Mouse (Mus musculus): ENCODE data around the gene Fzd9.
"Not testable (repeated sequence)": the region's sequence is repeated elsewhere in the genome, so short reads cannot be mapped to it uniquely, and the experiment has no call there.

The Fzd9 gene

DNA sequence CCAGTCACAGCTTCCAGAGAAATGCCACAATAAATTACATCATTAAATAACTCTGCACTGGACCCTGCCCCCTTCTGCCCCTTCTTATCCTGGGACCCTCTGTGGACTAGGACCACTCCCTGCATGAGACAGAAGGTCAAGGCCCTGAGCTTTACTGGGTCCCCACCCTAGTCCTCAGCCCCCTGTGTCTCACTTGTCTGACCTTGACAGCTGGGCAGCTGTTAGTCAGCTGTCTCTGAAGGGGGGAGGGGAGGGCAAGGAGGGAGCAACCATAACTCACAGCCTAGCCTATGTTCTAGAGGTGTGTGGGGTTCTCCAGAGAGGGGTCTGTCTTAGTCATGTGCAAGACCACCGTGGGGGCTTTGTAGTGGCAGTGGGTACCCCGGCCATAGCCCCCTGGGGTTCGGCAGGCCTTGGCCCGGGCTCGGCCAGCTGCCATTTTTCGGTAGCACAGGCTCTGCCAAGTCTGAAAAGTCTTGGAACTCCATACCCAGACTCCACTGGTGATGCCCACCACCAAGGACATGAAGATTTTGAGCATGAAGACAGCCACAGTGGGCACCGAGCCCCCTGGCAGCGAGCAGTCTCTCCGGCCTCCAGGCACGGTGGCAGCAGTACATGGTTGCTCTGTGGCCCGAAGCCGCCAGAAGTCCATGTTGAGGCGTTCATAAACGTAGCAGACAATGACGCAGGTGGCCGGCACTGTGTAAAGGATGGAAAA, 1.9 kb downstream of the Fzd9 start:
- DNase-seq (ENCODE audit: extremely low spot score), result no peak

DNA sequence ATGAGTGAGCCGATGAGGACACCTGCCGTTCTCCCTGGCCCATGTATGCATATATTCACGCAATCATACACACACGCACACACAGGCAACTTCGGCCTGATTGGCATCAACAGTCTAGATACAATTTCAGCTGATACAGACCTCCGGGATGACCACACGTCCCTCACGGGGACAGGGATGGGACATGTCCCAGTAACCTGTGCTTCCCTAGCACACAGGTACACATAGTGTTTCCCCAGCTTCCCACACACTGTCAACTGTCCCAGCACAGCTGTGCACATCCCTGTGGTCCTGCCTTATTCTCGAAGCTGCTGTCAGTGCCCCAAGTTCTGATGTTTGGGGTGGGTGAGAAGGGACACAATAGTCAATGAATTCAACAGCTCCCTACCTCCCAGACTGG, 3.7 kb downstream of the Fzd9 start:
- DNase-seq (ENCODE audit: extremely low spot score), result no peak

- DNase-seq (ENCODE audit: extremely low spot score), result no peak
Observed at GRCm38 (mm10) chr5:135246531-135246930, 4.5 kb downstream of the Fzd9 start.

- no peak for DNase-seq (ENCODE audit: extremely low spot score)
Observed at GRCm38 (mm10) chr5:135243166-135243565, 7.9 kb downstream of the Fzd9 start.

DNA sequence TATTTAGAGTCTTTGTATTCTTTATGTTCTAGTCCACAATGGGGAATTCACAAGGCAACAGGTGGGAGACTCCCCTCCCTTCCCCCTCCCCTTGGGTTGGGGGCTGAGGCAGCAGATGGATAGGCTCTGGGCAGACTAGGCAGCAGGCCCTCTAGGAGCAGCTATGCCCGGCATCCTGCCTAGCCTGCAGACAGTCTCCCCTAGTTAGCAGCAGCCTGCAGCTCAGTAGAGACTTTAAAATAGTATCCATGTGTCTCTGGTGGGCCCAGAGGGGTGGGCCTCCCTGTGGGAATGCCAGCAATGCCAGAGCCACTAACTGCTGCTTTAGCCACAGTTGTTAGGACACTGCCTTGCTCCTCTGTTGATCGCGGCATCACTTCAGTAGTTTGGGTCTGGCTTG, 8.4 kb downstream of the Fzd9 start:
- DNase-seq (ENCODE audit: extremely low spot score), result no peak

DNA sequence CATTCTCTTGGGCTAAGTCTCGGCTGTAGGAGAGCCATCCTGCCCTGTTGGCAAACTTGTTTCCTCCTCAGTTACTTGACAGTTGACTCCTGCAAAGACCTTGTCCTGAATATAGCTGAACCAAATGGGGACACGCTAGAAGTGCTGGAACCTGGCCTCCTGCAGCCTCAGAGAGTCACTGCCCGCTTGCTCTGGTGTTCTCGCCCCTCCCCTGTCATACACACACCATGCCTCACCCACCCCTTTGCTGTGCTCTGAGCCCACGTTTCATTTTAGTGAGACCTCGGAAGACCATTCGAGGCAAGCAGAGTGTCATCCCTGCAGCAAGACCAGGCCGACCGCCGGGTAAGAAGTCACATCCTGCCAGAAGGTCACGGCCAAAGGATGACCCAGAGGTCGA, 8.9 kb downstream of the Fzd9 start:
- DNase-seq (ENCODE audit: extremely low spot score), result no peak

- DNase-seq (ENCODE audit: extremely low spot score), result no peak
Observed at GRCm38 (mm10) chr5:135241474-135241873, 9.6 kb downstream of the Fzd9 start.

DNA sequence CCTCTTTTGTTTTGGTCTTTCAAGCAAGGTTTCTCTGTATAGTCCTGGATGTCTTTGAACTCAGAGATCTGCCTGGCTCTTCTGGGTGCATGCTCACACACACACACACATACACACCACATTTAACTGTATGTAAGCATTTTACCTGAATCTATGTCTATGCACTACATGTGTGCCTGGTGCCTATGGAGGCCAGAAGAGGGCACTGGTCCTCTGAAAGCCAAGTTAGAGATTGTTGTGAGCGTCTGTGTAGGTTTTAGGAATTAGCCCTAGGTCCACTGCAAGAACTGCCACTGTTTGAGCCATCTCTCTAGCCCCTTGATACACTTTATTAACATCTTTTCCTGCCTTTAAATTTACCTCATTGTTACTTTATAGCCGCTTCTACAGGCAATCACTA, 12.2 kb downstream of the Fzd9 start:
- DNase-seq (ENCODE audit: extremely low spot score), result no peak

DNA sequence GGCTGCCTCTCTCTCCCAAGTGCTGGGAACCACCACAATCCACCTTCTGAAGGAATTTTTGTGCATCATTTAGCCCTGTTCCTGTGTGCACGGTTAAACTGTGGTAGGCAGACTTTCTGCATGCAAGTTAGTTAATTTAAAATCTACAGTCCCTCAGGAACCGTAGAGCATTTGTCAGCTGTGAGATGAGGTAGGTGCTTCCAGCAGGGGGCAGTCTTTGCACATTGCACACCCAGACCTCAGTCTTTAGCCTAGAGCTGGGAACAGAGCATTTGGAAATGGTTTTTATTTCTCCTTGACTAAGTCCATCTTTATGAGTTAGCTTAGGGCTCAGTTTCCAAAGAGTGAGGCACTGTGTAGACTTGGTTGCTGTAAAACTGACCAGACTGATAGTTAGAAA, 14.5 kb downstream of the Fzd9 start:
- DNase-seq (ENCODE audit: extremely low spot score), result peak; percentile 50

- no peak for DNase-seq (ENCODE audit: extremely low spot score)
Observed at GRCm38 (mm10) chr5:135233166-135233920, 17.7 kb downstream of the Fzd9 start.

DNA sequence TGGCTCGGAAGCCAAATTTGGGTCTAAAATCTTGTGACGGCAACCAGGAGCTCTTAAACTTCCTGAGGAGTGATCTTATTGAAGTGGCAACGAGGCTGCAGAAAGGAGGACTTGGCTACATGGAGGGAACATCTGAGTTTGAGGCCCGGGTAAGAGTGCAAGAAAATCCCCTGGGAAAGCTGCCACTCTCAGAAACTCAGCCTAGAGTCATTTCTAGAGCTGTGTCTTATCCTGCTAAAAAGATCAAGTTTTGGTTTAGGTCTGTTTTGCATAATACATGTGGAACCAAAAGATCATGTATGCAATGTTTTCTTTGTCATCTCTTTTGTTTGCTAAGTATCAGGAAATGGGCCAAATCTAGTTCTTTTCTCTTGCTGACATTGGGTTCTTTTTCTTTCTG, 20.8 kb downstream of the Fzd9 start:
- DNase-seq (ENCODE audit: extremely low spot score), result no peak

- not testable (repeated sequence) for DNase-seq (ENCODE audit: extremely low spot score)
Observed at GRCm38 (mm10) chr5:135225879-135226278, 25.2 kb downstream of the Fzd9 start.

DNA sequence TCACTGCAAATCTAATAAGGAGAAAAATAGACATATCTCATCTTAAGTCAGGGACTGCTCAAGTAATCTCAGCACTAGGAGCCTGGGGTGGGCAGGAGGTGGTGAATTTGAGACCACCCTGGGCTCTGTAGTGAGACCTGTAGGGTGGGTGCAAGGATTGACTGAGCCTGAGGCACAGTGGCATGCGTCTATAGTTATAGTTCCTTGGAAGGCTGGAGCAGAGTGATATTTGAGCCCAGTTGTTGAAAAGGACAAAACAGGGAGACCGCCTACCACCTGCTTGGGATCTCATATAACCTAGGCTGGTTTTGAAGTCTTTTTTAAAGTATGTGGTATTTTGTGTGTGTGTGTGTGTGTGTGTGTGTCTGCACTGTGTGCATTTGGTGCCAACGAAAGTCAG, 26.9 kb downstream of the Fzd9 start:
- DNase-seq (ENCODE audit: extremely low spot score), result no peak

- DNase-seq (ENCODE audit: extremely low spot score), result no peak
Observed at GRCm38 (mm10) chr5:135222066-135222465, 29.0 kb downstream of the Fzd9 start.

GRCm38 (mm10) chr5:135220941-135221340, 30.1 kb downstream of the Fzd9 start:
- DNase-seq (ENCODE audit: extremely low spot score), result no peak

DNA sequence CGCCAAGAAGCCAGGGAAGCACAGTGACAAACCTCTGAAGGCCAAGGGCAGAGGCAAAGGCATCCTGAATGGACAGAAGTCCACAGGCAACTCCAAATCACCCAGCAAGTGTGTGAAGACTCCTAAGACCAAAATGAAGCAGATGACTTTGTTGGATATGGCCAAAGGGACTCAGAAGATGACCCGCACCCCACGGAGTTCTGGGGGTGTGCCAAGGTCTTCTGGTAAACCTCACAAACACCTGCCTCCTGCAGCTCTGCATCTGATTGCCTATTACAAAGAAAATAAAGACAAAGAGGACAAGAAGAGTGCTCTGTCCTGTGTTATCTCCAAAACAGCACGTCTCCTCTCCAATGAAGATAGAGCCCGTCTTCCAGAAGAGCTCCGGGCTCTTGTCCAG, 34.2 kb downstream of the Fzd9 start:
- DNase-seq (ENCODE audit: extremely low spot score), result no peak

- no peak for DNase-seq (ENCODE audit: extremely low spot score)
Observed at GRCm38 (mm10) chr5:135208197-135208596, 42.8 kb downstream of the Fzd9 start.

DNA sequence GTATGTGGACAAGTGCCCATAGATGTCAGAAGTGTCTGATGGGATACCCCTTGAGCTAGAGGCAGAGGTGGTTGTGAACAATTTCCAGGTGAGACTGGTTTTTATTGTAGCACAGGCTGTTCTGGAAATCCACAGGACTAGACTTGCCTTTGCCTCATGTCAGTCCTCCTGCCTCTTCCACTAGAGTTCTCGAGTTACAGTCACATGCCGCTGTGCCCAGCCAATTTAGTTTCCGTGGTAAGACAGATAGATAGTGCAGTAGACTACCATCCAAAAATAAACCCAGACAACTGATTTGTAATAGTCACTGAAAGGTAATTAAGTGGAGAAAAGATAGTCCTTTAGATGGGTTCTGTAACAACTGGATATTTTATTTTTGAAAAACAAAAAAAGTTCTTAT, 48.3 kb downstream of the Fzd9 start:
- no peak for DNase-seq (ENCODE audit: extremely low spot score)

Measured in embryo, embryonic 9.5 days (tissue).